Mouse (Mus musculus) telencephalon, adult 2 months (tissue): Measurements from ENCODE around the gene Grm8.

ENCODE experiments used
- DNase-seq: peaks from one replicate; pipeline ENCODE4 v3.0.0-alpha.2; 2011; ENCODE audit warnings: low read depth, low spot score

Gene Grm8

DNA sequence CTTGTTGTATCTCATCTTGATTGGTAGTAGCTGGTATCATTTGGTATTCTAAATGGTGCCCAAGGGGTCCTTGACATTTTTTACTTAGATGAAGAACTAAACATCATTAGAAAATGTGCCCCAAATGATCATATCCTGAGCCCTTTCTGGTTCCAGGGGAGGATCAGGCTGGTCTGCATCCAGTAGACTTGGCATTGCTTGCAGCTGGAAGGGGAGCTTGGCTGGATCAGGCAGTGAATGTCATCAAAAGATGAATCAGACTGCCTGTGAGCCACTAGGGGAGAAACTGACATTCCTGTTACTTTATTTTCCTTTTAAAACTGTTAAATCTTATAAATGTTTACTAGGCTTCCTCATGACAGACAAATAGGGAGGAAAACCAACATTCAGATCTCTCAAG, 894.6 kb downstream of the Grm8 start:
- DNase-seq = no peak

DNA sequence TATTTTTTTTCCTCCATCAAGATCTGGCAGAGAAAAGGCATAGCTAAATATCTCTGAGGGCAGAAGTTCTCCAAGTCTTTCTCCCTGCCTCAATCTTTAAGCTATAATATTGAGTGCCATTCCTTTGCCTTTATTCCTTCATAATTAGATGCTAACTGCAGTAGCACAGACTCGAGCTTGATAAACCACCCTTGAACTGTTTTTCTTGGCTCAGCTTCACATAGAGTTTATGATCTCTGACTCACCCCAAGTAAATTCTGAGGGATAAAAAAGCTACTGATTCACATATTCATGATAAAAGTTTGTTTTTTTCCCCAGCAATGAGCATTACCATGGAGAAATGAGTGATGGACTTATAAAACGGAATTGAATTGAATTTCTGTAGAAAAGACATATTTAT, 895.0 kb downstream of the Grm8 start:
- no peak for DNase-seq
